Mouse (Mus musculus) c-Kit-positive CD71-positive TER-119-negative erythroid progenitor cells, embryonic 14.5 days (primary cell): ENCODE measurements around the gene Rrp9.
A peak's percentile ranks its signal among the peaks of the same experiment; 100 is the strongest.
"Not testable (repeated sequence)": the region's sequence is repeated elsewhere in the genome, so short reads cannot be mapped to it uniquely, and the experiment has no call there.

Source experiments
- DNase-seq: peaks from one replicate; pipeline ENCODE4 v3.0.0-alpha.2; 2013; ENCODE audit warnings: low read depth

The Rrp9 gene

GRCm38 (mm10) chr9:106475046-106475445 is 717 bp upstream of the Rrp9 start:
- no peak for DNase-seq

- DNase-seq, result no peak
Measured at GRCm38 (mm10) chr9:106476002-106476923, 500 bp downstream of the Rrp9 start.

GRCm38 (mm10) chr9:106476924-106477484 is 1.2 kb downstream of the Rrp9 start, which contains the start of gene Parp3:
Gene Parp3, minus strand, starts transcription at chr9:106476949.
- DNase-seq, result peak; percentile 100

- DNase-seq, result no peak
Measured at GRCm38 (mm10) chr9:106477649-106478048, 1.9 kb downstream of the Rrp9 start.

GRCm38 (mm10) chr9:106478101-106478500 is 2.3 kb downstream of the Rrp9 start:
- no peak for DNase-seq

- no peak for DNase-seq
Measured at GRCm38 (mm10) chr9:106480541-106480940, 4.8 kb downstream of the Rrp9 start.

GRCm38 (mm10) chr9:106481075-106481474 is 5.3 kb downstream of the Rrp9 start:
- DNase-seq, result no peak

- DNase-seq, result no peak
Measured at GRCm38 (mm10) chr9:106481676-106482075, 5.9 kb downstream of the Rrp9 start.

GRCm38 (mm10) chr9:106482578-106483115 is 6.9 kb downstream of the Rrp9 start:
- no peak for DNase-seq

- DNase-seq, result no peak
Measured at GRCm38 (mm10) chr9:106483136-106483535, 7.4 kb downstream of the Rrp9 start.

GRCm38 (mm10) chr9:106483606-106484005 is 7.8 kb downstream of the Rrp9 start:
- DNase-seq, result no peak

- DNase-seq, result no peak
Measured at GRCm38 (mm10) chr9:106485076-106485475, 9.3 kb downstream of the Rrp9 start.

GRCm38 (mm10) chr9:106487602-106488001 is 11.8 kb downstream of the Rrp9 start:
- DNase-seq, result not testable (repeated sequence)

- no peak for DNase-seq
Measured at GRCm38 (mm10) chr9:106499667-106500066, 23.9 kb downstream of the Rrp9 start, which contains the start of gene Iqcf1. Gene Iqcf1, plus strand, starts transcription at chr9:106499967.

- DNase-seq, result no peak
Measured at GRCm38 (mm10) chr9:106501846-106502245, 26.1 kb downstream of the Rrp9 start.

GRCm38 (mm10) chr9:106504246-106504645 is 28.5 kb downstream of the Rrp9 start:
- no peak for DNase-seq

- DNase-seq, result no peak
Measured at GRCm38 (mm10) chr9:106509356-106509755, 33.6 kb downstream of the Rrp9 start.

GRCm38 (mm10) chr9:106512729-106513450 is 37.1 kb downstream of the Rrp9 start:
- DNase-seq, result no peak

- no peak for DNase-seq
Measured at GRCm38 (mm10) chr9:106513566-106513965, 37.8 kb downstream of the Rrp9 start.

- no peak for DNase-seq
Measured at GRCm38 (mm10) chr9:106514273-106514672, 38.5 kb downstream of the Rrp9 start, which contains the start of gene Iqcf5. Gene Iqcf5, plus strand, starts transcription at chr9:106514573.

GRCm38 (mm10) chr9:106519433-106519832 is 43.7 kb downstream of the Rrp9 start:
- no peak for DNase-seq

- no peak for DNase-seq
Measured at GRCm38 (mm10) chr9:106519909-106520308, 44.1 kb downstream of the Rrp9 start.
